Mouse (Mus musculus): ENCODE results near the gene Gm20388. TPM values are rescaled to one million over a fixed set of nuclear protein-coding genes. Genes with fewer than 3 reads are reported as not detected.

Gene Gm20388
- polyA plus RNA-seq, 1 experiment from 2014 or later: 7.4 TPM

GRCm38 (mm10) chr8:122311115-122311514 lies 2400.5 kb downstream of the Gm20388 start:
- 89% methylated on average over 2 of the region's 2 CpGs for WGBS
- Histone ChIP-seq H3K9me3 (replicated peaks) (no peaks in the 10 kb centered on the region), H3K4me2 (no peak overlapping the region), H3K9ac (no peak overlapping the region), H3K27ac (no peak overlapping the region), H3K4me3 (replicated peaks) (no peak overlapping the region), H3K27me3 (no peaks in the 10 kb centered on the region), H3K4me1 (peaks cover 27% of the 10 kb centered on the region), H3K36me3 (peaks cover 47% of the 10 kb centered on the region)
- ATAC-seq (replicated peaks; ENCODE audit: low FRiP score): no peak

GRCm38 (mm10) chr8:122312553-122312952 lies 2401.9 kb downstream of the Gm20388 start:
- Histone ChIP-seq H3K4me2 (no peak overlapping the region), H3K9ac (no peak overlapping the region), H3K4me3 (replicated peaks) (no peak overlapping the region), H3K27me3 (no peaks in the 10 kb centered on the region), H3K36me3 (peaks cover 41% of the 10 kb centered on the region), H3K9me3 (replicated peaks) (no peaks in the 10 kb centered on the region), H3K4me1 (peaks cover 32% of the 10 kb centered on the region), H3K27ac (0 out of 2 replicates have a peak overlapping the region, but pooled peaks have one; percentile 37)
- 77% methylated on average over 2 of the region's 2 CpGs for WGBS
- no peak for ATAC-seq (replicated peaks; ENCODE audit: low FRiP score)

GRCm38 (mm10) chr8:122313310-122313709 lies 2402.7 kb downstream of the Gm20388 start:
- no peak for ATAC-seq (replicated peaks; ENCODE audit: low FRiP score)
- no peaks in the 10 kb centered on the region for H3K27me3 ChIP-seq
- 60% methylated on average over 12 of the region's 12 CpGs for WGBS
- H3K9me3 ChIP-seq (replicated peaks): no peaks in the 10 kb centered on the region
- peaks cover 35% of the 10 kb centered on the region for H3K36me3 ChIP-seq
- H3K9ac ChIP-seq: no peak overlapping the region
- peaks cover 39% of the 10 kb centered on the region for H3K4me1 ChIP-seq
- H3K27ac ChIP-seq: 0 out of 2 replicates have a peak overlapping the region, but pooled peaks have one; percentile 9
- no peak overlapping the region for H3K4me3 ChIP-seq (replicated peaks)
- no peak overlapping the region for H3K4me2 ChIP-seq

GRCm38 (mm10) chr8:122314899-122315496 lies 2404.4 kb downstream of the Gm20388 start:
- Histone ChIP-seq H3K9me3 (replicated peaks) (no peaks in the 10 kb centered on the region), H3K4me2 (no peak overlapping the region), H3K27ac (peak overlapping the region; percentile 57; the same call in 1 of the 2 replicates), H3K9ac (no peak overlapping the region), H3K4me1 (peaks cover 52% of the 10 kb centered on the region), H3K4me3 (replicated peaks) (no peak overlapping the region), H3K27me3 (no peaks in the 10 kb centered on the region), H3K36me3 (peaks cover 20% of the 10 kb centered on the region)
- 35% methylated on average over 13 of the region's 13 CpGs for WGBS
- no peak for ATAC-seq (replicated peaks; ENCODE audit: low FRiP score)

- Histone ChIP-seq H3K27ac (no peak overlapping the region), H3K9ac (no peak overlapping the region), H3K4me1 (peaks cover 52% of the 10 kb centered on the region), H3K36me3 (peaks cover 13% of the 10 kb centered on the region; the same call in 1 of the 2 replicates), H3K9me3 (replicated peaks) (no peaks in the 10 kb centered on the region), H3K4me3 (replicated peaks) (no peak overlapping the region), H3K27me3 (no peaks in the 10 kb centered on the region), H3K4me2 (no peak overlapping the region)
- WGBS: 52% methylated on average over 2 of the region's 2 CpGs
- no peak for ATAC-seq (replicated peaks; ENCODE audit: low FRiP score)
These were observed 2405.8 kb downstream of the Gm20388 start for GRCm38 (mm10) chr8:122316402-122316801.

- H3K27ac ChIP-seq: no peak overlapping the region
- H3K9ac ChIP-seq: no peak overlapping the region; the same call in 1 of the 2 replicates
- H3K4me1 ChIP-seq: peaks cover 65% of the 10 kb centered on the region
- H3K9me3 ChIP-seq (replicated peaks): no peaks in the 10 kb centered on the region
- WGBS: 51% methylated on average over 8 of the region's 8 CpGs
- ATAC-seq (replicated peaks; ENCODE audit: low FRiP score): no peak
- H3K27me3 ChIP-seq: no peaks in the 10 kb centered on the region
- H3K4me3 ChIP-seq (replicated peaks): no peak overlapping the region
- no peak overlapping the region for H3K4me2 ChIP-seq
- H3K36me3 ChIP-seq: peaks cover 12% of the 10 kb centered on the region; the same call in 1 of the 2 replicates
These were observed 2407.4 kb downstream of the Gm20388 start for GRCm38 (mm10) chr8:122317918-122318475.

GRCm38 (mm10) chr8:122319045-122319707 lies 2408.5 kb downstream of the Gm20388 start:
- ATAC-seq (replicated peaks; ENCODE audit: low FRiP score): no peak
- no peaks in the 10 kb centered on the region for H3K9me3 ChIP-seq (replicated peaks)
- H3K27ac ChIP-seq: no peak overlapping the region
- H3K27me3 ChIP-seq: no peaks in the 10 kb centered on the region
- peaks cover 68% of the 10 kb centered on the region for H3K4me1 ChIP-seq
- no peak overlapping the region for H3K4me3 ChIP-seq (replicated peaks)
- no peak overlapping the region for H3K9ac ChIP-seq
- H3K36me3 ChIP-seq: peaks cover 3% of the 10 kb centered on the region; the same call in 1 of the 2 replicates
- H3K4me2 ChIP-seq: no peak overlapping the region
- WGBS: 73% methylated on average over 11 of the region's 11 CpGs

- no peak overlapping the region for H3K9ac ChIP-seq
- no peak overlapping the region for H3K4me2 ChIP-seq
- ATAC-seq (replicated peaks; ENCODE audit: low FRiP score): no peak
- H3K4me3 ChIP-seq (replicated peaks): no peak overlapping the region
- WGBS: 79% methylated on average over 7 of the region's 7 CpGs
- H3K36me3 ChIP-seq: 0 out of 2 replicates have a peak, but pooled peaks cover 3% of the 10 kb centered on the region
- H3K27me3 ChIP-seq: no peaks in the 10 kb centered on the region
- H3K4me1 ChIP-seq: peaks cover 68% of the 10 kb centered on the region
- H3K27ac ChIP-seq: no peak overlapping the region
- no peaks in the 10 kb centered on the region for H3K9me3 ChIP-seq (replicated peaks)
These were observed 2409.1 kb downstream of the Gm20388 start for GRCm38 (mm10) chr8:122319708-122320075.

- no peak overlapping the region for H3K4me2 ChIP-seq
- no peak overlapping the region for H3K4me3 ChIP-seq (replicated peaks)
- 38% methylated on average over 3 of the region's 3 CpGs for WGBS
- H3K9me3 ChIP-seq (replicated peaks): no peaks in the 10 kb centered on the region
- peaks cover 68% of the 10 kb centered on the region for H3K4me1 ChIP-seq
- H3K27me3 ChIP-seq: no peaks in the 10 kb centered on the region
- H3K9ac ChIP-seq: no peak overlapping the region
- ATAC-seq (replicated peaks; ENCODE audit: low FRiP score): no peak
- H3K27ac ChIP-seq: no peak overlapping the region
- 0 out of 2 replicates have a peak, but pooled peaks cover 7% of the 10 kb centered on the region for H3K36me3 ChIP-seq
These were observed 2409.9 kb downstream of the Gm20388 start for GRCm38 (mm10) chr8:122320541-122320940.

GRCm38 (mm10) chr8:122321455-122321921 lies 2410.8 kb downstream of the Gm20388 start:
- H3K4me1 ChIP-seq: peaks cover 76% of the 10 kb centered on the region
- no peak overlapping the region for H3K4me3 ChIP-seq (replicated peaks)
- H3K36me3 ChIP-seq: 0 out of 2 replicates have a peak, but pooled peaks cover 7% of the 10 kb centered on the region
- no peak overlapping the region for H3K4me2 ChIP-seq
- peak; percentile 54 for ATAC-seq (replicated peaks; ENCODE audit: low FRiP score)
- no peaks in the 10 kb centered on the region for H3K9me3 ChIP-seq (replicated peaks)
- 67% methylated on average over 10 of the region's 10 CpGs for WGBS
- H3K9ac ChIP-seq: no peak overlapping the region
- H3K27me3 ChIP-seq: no peaks in the 10 kb centered on the region
- no peak overlapping the region for H3K27ac ChIP-seq

GRCm38 (mm10) chr8:122322126-122322525 lies 2411.5 kb downstream of the Gm20388 start:
- ATAC-seq (replicated peaks; ENCODE audit: low FRiP score): no peak
- Histone ChIP-seq H3K27me3 (no peaks in the 10 kb centered on the region), H3K9me3 (replicated peaks) (no peaks in the 10 kb centered on the region), H3K9ac (no peak overlapping the region), H3K27ac (no peak overlapping the region), H3K4me1 (peaks cover 75% of the 10 kb centered on the region), H3K36me3 (0 out of 2 replicates have a peak, but pooled peaks cover 7% of the 10 kb centered on the region), H3K4me2 (no peak overlapping the region), H3K4me3 (replicated peaks) (no peak overlapping the region)
- WGBS: 91% methylated on average over 7 of the region's 7 CpGs

GRCm38 (mm10) chr8:122322792-122323191 lies 2412.2 kb downstream of the Gm20388 start:
- Histone ChIP-seq H3K4me1 (peaks cover 72% of the 10 kb centered on the region), H3K36me3 (0 out of 2 replicates have a peak, but pooled peaks cover 7% of the 10 kb centered on the region), H3K27ac (no peak overlapping the region), H3K9ac (no peak overlapping the region), H3K9me3 (replicated peaks) (no peaks in the 10 kb centered on the region), H3K4me3 (replicated peaks) (no peak overlapping the region), H3K4me2 (no peak overlapping the region), H3K27me3 (no peaks in the 10 kb centered on the region)
- ATAC-seq (replicated peaks; ENCODE audit: low FRiP score): no peak
- WGBS: 33% methylated on average over 11 of the region's 11 CpGs
